ENCODE assay signal across 22 mouse cellular contexts in the genomic region with DNA sequence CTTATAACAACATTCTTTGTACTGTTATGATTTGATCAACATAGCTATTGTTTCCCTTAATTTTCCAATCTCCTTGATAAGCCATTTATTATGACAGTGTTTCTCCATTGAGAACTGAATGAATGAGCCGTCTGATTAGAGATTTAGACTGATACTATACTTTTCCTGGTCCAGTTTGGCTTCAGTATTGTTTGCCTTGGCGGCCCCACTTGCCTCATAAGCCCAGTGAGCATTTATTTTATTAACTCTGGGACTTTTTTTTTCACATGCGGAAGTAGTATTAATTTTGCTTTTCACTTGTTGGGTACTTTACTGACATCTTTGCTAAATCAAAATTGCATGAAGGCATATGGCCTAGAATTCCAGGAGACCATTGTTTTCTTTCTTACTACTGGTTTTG.
"Had no signal": no experiment of that assay in that cellular context is flagged by ENCODE, and none has a peak within 500 bp of the region (broad histone marks: within the 10 kb centered on the region; RNA-seq: fewer than 3 reads in every experiment).

No protein-coding gene starts in this region.

- H3K4me3 ChIP-seq: gastrocnemius, adult 2 months; heart, embryonic 10.5 days; heart, embryonic 12.5 days; hindbrain, embryonic 10.5 days; hindbrain, embryonic 12.5 days; intestine, embryonic 15.5 days; kidney, embryonic 15.5 days; layer of hippocampus, adult 2 months; limb, embryonic 13.5 days; limb, embryonic 15.5 days; liver, embryonic 12.5 days had no signal

- DNase-seq: gastrocnemius, adult 2 months; gastrocnemius, postnatal 10 days; gastrocnemius, postnatal 25 days; heart, adult 18-20 months; heart, postnatal 10 days; heart, postnatal 4 days; layer of hippocampus, postnatal 36 days; left cerebral cortex, postnatal 4 days; lung, adult 18-20 months had no signal

- H3K4me1 ChIP-seq: hindbrain, embryonic 10.5 days; hindbrain, embryonic 12.5 days; intestine, embryonic 15.5 days; limb, embryonic 13.5 days; limb, embryonic 15.5 days had no signal

- H3K27me3 ChIP-seq: heart, embryonic 12.5 days; hindbrain, embryonic 12.5 days; intestine, embryonic 15.5 days; kidney, embryonic 15.5 days; limb, embryonic 13.5 days; limb, embryonic 15.5 days; liver, embryonic 12.5 days had no signal

- H3K36me3 ChIP-seq: heart, embryonic 10.5 days; heart, embryonic 12.5 days; hindbrain, embryonic 10.5 days; hindbrain, embryonic 12.5 days; intestine, embryonic 15.5 days; limb, embryonic 13.5 days; limb, embryonic 15.5 days; liver, embryonic 12.5 days had no signal

- H3K27ac ChIP-seq: gastrocnemius, adult 2 months; heart, embryonic 10.5 days; hindbrain, embryonic 10.5 days; hindbrain, embryonic 12.5 days; hindbrain, embryonic 14.5 days; intestine, embryonic 15.5 days; kidney, embryonic 15.5 days; kidney, postnatal 0 days; layer of hippocampus, adult 2 months; limb, embryonic 13.5 days; limb, embryonic 15.5 days; liver, embryonic 12.5 days; liver, embryonic 14.5 days had no signal
